In the genomic region with DNA sequence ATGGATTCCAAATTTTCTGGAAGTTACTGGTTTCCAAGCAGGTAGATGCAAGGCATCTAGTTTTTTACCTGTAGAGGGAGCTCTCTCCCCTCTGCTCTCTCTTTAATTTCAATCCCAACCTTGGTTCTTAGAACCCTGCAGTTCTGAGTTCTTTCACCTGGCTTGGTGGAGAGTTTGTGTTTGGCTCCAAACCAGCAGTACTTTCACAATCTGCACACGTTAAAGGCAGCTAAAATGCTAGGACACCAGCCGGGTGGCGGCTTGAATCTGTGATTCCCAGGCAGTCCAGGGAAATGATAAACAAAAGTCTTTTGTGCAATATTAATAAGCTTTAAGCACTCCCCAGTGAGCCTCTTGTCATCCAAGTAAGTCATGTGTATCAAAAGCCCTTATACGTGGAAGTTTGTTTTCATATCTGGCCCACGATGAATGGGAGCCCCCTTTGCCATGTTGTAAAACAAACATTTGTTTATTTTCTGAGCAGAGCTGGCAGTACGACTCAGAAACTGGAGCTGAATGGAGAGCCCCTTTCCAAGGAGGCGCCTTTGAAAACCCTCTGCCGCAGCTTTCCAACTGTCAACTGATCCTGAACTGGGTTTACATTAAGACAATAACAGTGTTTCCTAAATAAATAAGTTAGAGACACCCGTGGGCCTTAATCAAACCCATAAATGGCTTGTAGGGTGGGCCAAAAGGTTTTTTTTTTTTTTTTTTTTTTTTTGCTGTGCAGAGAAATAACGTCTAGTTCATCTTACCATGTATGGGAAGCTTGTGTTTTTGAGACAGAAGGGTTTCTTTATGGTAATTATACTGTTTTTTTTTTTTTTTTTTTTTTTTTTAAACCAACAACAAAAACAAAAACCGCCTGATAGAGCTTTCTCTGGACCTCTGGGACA, we compare ENCODE assay signal across 8 mouse cellular contexts.
A peak's percentile ranks its signal among the peaks of the same experiment; 100 is the strongest.
DNase-seq lines count a peak whose midpoint lies in the region; ATAC-seq lines count a peak whose summit lies in the region.

No protein-coding gene starts in this region.

- H3K27ac ChIP-seq in heart, embryonic 12.5 days (ENCODE audit: poor library complexity, severe bottlenecking), result peak overlapping the region; percentile 21; the same call in 1 of the 2 replicates

- peak overlapping the region; percentile 31 for H3K4me3 ChIP-seq in heart, embryonic 12.5 days

- ATAC-seq in heart, embryonic 12.5 days (ENCODE audit: insufficient number of reproducible peaks, low FRiP score), result no peak
- no peak for ATAC-seq in erythroblast, adult 5-6 weeks (replicated peaks; ENCODE audit: low FRiP score, poor library complexity, severe bottlenecking)

- no peak overlapping the region for H3K9ac ChIP-seq in heart, embryonic 12.5 days

- 27% methylated on average over 11 of the region's 11 CpGs for WGBS in heart, embryonic 12.5 days

- H3K36me3 ChIP-seq in heart, embryonic 12.5 days, result no peaks in the 10 kb centered on the region

- H3K4me2 ChIP-seq in heart, embryonic 12.5 days, result peak overlapping the region; percentile 59

- H3K4me1 ChIP-seq in heart, embryonic 12.5 days (replicated peaks), result no peaks in the 10 kb centered on the region; the same call in 1 of the 2 replicates

- peak; percentile 10 for DNase-seq in right cerebral cortex, adult 18-20 months
- no peak for DNase-seq in right cerebral cortex, postnatal 36 days (ENCODE audit: low spot score in 2 of 2)
- peak; percentile 10 to 42 for DNase-seq in cerebellum, postnatal 36 days
- peak; percentile 33 for DNase-seq in kidney, postnatal 14 days
- DNase-seq in mesoderm, embryonic 11.5 days (ENCODE audit: low read depth, low spot score), result peak; percentile 64
- DNase-seq in spleen, postnatal 14 days (ENCODE audit: low spot score in 2 of 2), result no peak

- H3K27me3 ChIP-seq in heart, embryonic 12.5 days (replicated peaks), result no peaks in the 10 kb centered on the region

- H3K9me3 ChIP-seq in heart, embryonic 12.5 days (replicated peaks), result no peaks in the 10 kb centered on the region

Comparison
In these comparisons a context has a peak if more than half of its experiments do, and no peak if none do; other contexts are left out.
1. DNase-seq: peak in right cerebral cortex, adult 18-20 months (single experiment), cerebellum, postnatal 36 days (2 of 2), kidney, postnatal 14 days (single experiment) and mesoderm, embryonic 11.5 days (single experiment); none in right cerebral cortex, postnatal 36 days (0 of 2) and spleen, postnatal 14 days (0 of 2).